Mouse (Mus musculus) megakaryocyte, embryonic 14.5 days (primary cell): ENCODE measurements around the gene Unc50.

Source experiments
- FLI1 ChIP-seq: IDR thresholded peaks from 2 replicates; pipeline ENCODE4 v1.6.1; 2012; ENCODE audit warnings: low read length, inconsistent platforms, mixed read lengths
- GATA1 ChIP-seq: IDR thresholded peaks from 3 replicates; pipeline ENCODE4 v1.6.1; 2012; ENCODE audit warnings: mixed read lengths, low read length, inconsistent platforms, borderline replicate concordance

- TF ChIP-seq GATA1 (no peak), FLI1 (no peak)
These were observed 30.2 kb upstream of the Unc50 start for GRCm38 (mm10) chr1:37399734-37400133.
